Mouse (Mus musculus) erythroblast, embryonic 14.5 days (primary cell): ENCODE data around the gene Ttc17. TPM values are rescaled to one million over a fixed set of nuclear protein-coding genes. Genes with fewer than 3 reads are reported as not detected.
"Not testable (repeated sequence)": the region's sequence is repeated elsewhere in the genome, so short reads cannot be mapped to it uniquely, and the experiment has no call there.

Experiments
- H3K27me3 ChIP-seq: 2 replicates; pipeline ENCODE4 v1.6.1; 2012; ENCODE audit warnings: inconsistent platforms; ENCODE audit not compliant: control insufficient read depth
- H3K36me3 ChIP-seq: 2 replicates; pipeline ENCODE4 v1.6.1; 2012; ENCODE audit warnings: mild to moderate bottlenecking, inconsistent platforms; ENCODE audit not compliant: control insufficient read depth
- H3K4me1 ChIP-seq: 2 replicates; pipeline ENCODE4 v1.6.1; 2012; ENCODE audit warnings: inconsistent platforms; ENCODE audit not compliant: control insufficient read depth
- H3K4me3 ChIP-seq: replicated peaks from 2 replicates; pipeline ENCODE3; 2012; ENCODE audit warnings: moderate library complexity, mild to moderate bottlenecking, inconsistent platforms
- H3K9me3 ChIP-seq: 2 replicates; pipeline ENCODE4 v1.6.1; 2012; ENCODE audit warnings: low read length, inconsistent platforms, mixed read lengths; ENCODE audit not compliant: control insufficient read depth
- GATA1 ChIP-seq: IDR thresholded peaks from 2 replicates; pipeline ENCODE4 v1.6.1; 2012; ENCODE audit warnings: low read length, inconsistent platforms, mixed read lengths
- TAL1 ChIP-seq: IDR thresholded peaks from 3 replicates; pipeline ENCODE4 v1.6.1; 2012; ENCODE audit warnings: low read length, inconsistent platforms, mixed read lengths
- polyA plus RNA-seq: library from polyadenylated mRNA; stranded (reverse); fragments of >175 nt; gene quantifications from 2 replicates; pipeline ENCODE4 v1.2.3, GENCODE M21; 2012

The Ttc17 gene
- polyA plus RNA-seq, 1 experiment: 0.14 TPM

DNA sequence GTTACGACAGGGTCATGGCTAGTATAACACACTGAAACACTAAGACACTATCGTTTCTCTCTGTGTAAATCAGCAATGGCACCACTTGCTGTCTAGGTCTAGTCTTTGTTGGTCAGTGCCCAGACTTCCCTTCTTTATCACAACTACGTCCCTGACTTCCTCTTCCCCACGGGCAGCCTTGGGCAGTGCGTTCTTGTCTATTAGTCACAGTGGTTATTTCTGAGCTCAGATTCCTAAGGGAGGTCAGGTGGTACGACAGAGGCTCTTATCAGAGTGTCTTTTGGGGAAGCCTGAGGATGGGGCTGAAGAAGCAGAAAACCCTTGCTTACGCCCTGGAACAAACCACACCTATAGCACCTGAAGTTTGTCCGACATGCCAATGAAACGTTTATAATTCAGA lies 17.5 kb downstream of the Ttc17 start:
- Histone ChIP-seq H3K9me3 (peaks cover 7% of the 10 kb centered on the region), H3K27me3 (no peaks in the 10 kb centered on the region), H3K4me1 (no peaks in the 10 kb centered on the region; the same call in 1 of the 2 replicates), H3K4me3 (no peak overlapping the region), H3K36me3 (peaks cover 28% of the 10 kb centered on the region)
- TF ChIP-seq TAL1: no peak
- no peak for TF ChIP-seq GATA1

DNA sequence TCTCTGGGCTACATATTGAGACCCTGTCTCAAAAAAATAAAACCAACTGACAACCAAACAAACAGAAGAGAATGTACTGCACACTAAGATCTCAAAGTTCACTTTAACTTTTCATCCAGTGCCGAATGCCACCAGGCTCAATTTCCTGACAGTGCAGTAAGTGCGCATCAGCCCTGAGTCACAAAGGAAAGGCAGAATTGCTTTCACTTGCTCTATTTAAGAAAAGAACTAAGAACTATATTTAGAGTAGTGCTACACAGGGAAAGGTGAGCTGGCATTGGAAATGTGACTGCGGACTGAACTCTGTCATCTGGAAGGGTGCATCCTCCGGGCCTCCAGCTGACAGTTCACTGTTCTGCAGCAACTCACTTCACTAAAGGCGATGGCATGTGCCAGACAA lies 18.6 kb downstream of the Ttc17 start:
- Histone ChIP-seq H3K27me3 (no peaks in the 10 kb centered on the region), H3K36me3 (peaks cover 30% of the 10 kb centered on the region), H3K9me3 (peaks cover 7% of the 10 kb centered on the region), H3K4me1 (no peaks in the 10 kb centered on the region; the same call in 1 of the 2 replicates), H3K4me3 (no peak overlapping the region)
- TF ChIP-seq GATA1 (no peak), TAL1 (no peak)

DNA sequence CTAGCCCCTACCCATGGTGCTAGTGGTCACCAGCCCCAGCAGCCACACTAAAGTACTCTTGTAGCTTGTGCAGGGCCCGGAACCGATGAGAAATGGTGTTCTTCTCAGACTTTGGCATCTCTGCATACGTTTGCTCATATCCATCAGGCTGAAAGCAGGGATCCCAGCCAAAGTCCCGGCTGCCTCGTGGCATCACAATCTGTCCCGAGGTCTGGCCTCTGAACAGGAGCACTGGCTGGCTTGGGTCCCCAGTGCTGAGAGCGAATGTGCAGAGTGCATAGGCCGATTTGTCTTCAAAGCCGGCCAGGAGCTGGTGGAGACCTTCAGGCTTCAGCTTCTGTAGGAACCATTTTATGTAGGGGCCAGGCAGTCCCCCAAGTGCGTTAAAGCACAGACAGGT lies 22.0 kb downstream of the Ttc17 start:
- not testable (repeated sequence) for H3K4me3 ChIP-seq, H3K4me1 ChIP-seq, H3K27me3 ChIP-seq, H3K9me3 ChIP-seq
- peaks cover 30% of the 10 kb centered on the region for H3K36me3 ChIP-seq

DNA sequence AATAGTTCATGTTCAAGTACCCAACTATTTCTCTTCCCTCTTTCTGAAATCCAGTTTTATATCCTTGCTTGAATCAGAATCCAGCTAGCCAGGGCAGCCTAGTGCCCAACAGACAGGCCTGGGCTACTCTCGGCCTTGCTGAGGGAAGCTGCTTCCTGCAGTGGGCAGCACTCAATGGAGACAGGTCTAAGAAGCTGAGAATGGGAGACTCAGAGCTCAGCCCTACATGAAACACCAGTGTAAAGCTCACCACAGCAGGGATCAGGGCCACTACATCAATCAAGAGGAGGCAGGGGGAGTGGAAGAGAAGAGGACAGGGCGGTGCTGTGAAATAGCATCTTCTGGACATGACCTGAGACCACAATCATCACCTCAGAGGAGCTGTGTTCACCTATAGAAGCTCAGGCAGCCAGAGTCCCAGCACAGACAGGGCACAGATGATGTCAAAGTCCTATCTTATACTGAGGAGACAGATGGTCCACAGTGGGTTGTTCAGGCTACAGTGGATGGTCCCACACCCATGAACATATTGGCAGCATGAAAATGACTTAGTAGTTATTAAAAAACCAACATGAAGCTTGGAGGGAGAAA lies 25.3 kb downstream of the Ttc17 start:
- H3K4me1 ChIP-seq: no peaks in the 10 kb centered on the region
- peaks cover 46% of the 10 kb centered on the region for H3K36me3 ChIP-seq
- TF ChIP-seq TAL1 (no peak), GATA1 (no peak)
- no peaks in the 10 kb centered on the region for H3K27me3 ChIP-seq
- no peaks in the 10 kb centered on the region for H3K9me3 ChIP-seq
- no peak overlapping the region for H3K4me3 ChIP-seq

DNA sequence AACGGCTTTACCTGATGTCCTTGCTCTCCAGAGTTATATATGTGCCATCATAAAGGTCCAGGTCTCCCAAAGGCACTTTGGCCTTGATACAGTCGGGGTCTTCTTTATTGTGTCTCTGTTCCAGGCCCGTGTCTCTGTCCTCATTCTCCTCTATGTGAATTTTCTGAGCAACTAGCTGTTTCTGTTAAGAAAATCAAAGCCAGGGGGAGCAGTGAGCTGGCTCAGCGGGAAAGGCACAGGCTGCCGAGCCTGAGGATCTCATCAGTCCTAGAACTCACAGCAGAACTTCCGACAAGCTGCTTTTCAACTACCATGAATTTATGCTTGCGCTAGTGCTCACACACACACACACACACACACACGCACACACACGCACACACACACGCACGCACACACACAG lies 27.8 kb downstream of the Ttc17 start:
- Histone ChIP-seq H3K4me3 (no peak overlapping the region), H3K9me3 (no peaks in the 10 kb centered on the region), H3K36me3 (peaks cover 53% of the 10 kb centered on the region), H3K4me1 (no peaks in the 10 kb centered on the region), H3K27me3 (no peaks in the 10 kb centered on the region)
- TF ChIP-seq GATA1: no peak
- no peak for TF ChIP-seq TAL1

DNA sequence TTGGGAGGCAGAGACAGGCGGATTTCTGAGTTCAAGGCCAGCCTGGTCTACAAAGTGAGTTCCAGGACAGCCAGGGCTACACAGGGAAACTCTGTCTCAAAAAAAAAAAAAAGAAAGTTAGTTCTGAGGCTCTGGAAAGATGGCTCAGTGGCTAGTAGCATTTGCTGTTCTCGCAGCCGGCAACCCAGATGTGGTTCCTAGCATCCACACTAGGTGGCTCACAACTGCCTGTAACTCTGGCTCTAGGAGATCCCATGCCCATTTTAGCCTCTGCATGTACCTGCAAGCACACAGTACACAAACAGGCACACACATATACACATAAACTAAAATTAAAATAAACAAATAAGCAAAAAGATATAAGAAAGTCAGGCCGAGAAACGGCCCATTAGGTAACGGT lies 35.4 kb downstream of the Ttc17 start:
- peaks cover 71% of the 10 kb centered on the region for H3K36me3 ChIP-seq

DNA sequence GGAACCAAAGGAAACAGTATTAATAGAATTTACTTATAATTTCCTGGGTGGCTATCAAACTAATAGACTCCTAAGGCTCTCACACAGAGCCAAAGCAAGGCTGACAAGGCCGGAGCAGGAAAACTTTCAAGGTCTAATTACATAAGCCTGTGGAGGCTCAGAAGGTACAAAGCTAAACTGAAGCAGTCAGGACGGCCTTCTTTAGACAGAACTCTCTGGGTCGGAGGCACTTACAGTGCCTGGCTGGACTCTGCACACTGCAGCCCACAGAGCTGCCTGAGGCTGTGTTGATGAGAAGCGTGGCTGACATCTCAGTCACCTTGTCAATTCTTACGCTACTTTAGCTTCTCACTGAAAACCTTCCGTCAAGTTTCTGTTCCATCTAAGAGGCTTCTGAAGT lies 42.7 kb downstream of the Ttc17 start:
- no peaks in the 10 kb centered on the region for H3K27me3 ChIP-seq
- no peak overlapping the region for H3K4me3 ChIP-seq
- H3K4me1 ChIP-seq: no peaks in the 10 kb centered on the region
- peaks cover 69% of the 10 kb centered on the region for H3K36me3 ChIP-seq
- TF ChIP-seq GATA1: no peak
- no peak for TF ChIP-seq TAL1
- H3K9me3 ChIP-seq: no peaks in the 10 kb centered on the region; the same call in 1 of the 2 replicates

More for the DNA sequence above, 35.4 kb downstream of the Ttc17 start:
- Histone ChIP-seq H3K9me3 (no peaks in the 10 kb centered on the region), H3K27me3 (no peaks in the 10 kb centered on the region), H3K4me1 (no peaks in the 10 kb centered on the region), H3K4me3 (no peak overlapping the region)
- no peak for TF ChIP-seq TAL1
- TF ChIP-seq GATA1: no peak

DNA sequence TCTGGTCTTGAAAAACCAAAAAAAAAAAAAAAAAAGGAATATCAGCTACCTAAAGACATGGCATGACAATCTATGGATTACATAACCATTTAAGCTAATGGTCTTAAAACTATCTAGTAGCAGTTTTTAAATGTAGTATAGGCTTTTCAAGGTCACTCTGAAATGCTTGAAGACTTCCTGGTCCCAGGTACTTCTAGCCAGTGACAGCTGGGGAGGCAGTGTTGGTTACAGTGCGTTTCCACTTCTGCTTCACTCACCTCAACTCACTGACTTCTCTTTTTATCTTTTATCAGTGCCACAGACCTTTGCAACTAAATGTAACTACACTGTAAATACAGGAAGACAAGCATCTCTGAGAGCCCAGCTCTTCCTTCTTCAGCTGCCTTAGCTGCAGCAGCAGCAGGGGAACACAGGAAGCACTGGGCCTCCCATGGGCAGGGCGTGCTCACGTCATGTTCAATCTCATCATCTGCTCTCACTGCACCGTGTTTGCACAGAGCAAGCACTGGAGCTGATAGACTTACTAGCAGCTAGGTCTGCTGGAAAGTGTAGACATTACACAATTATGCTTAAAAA lies 46.0 kb downstream of the Ttc17 start:
- no peak for TF ChIP-seq TAL1
- no peak for TF ChIP-seq GATA1
- peaks cover 76% of the 10 kb centered on the region for H3K36me3 ChIP-seq
- H3K4me3 ChIP-seq: no peak overlapping the region
- no peaks in the 10 kb centered on the region for H3K27me3 ChIP-seq
- H3K9me3 ChIP-seq: no peaks in the 10 kb centered on the region; the same call in 1 of the 2 replicates
- no peaks in the 10 kb centered on the region for H3K4me1 ChIP-seq

DNA sequence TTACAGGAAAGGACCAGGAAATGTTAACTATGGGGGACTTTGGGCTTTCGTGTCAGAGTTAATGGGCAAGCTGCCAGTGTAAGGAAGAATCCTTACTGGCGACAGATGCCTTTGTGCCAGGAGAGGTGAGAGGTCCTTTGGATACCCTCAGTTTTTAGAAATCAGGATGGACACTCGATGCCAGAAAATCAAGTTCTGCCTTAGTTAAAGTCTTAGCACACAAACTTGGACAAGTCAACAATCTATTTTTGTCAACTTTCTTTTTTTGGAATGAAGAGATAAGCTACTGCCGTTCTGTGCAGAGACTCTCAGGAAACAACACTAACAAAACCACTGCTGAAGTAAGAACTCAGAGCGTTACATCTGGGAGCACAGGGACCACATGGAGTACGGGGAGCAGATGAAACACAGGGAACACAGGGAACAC lies 58.3 kb downstream of the Ttc17 start:
- Histone ChIP-seq H3K4me1 (no peaks in the 10 kb centered on the region), H3K4me3 (no peak overlapping the region), H3K36me3 (peaks cover 10% of the 10 kb centered on the region), H3K27me3 (no peaks in the 10 kb centered on the region), H3K9me3 (no peaks in the 10 kb centered on the region)
- TF ChIP-seq TAL1: no peak

DNA sequence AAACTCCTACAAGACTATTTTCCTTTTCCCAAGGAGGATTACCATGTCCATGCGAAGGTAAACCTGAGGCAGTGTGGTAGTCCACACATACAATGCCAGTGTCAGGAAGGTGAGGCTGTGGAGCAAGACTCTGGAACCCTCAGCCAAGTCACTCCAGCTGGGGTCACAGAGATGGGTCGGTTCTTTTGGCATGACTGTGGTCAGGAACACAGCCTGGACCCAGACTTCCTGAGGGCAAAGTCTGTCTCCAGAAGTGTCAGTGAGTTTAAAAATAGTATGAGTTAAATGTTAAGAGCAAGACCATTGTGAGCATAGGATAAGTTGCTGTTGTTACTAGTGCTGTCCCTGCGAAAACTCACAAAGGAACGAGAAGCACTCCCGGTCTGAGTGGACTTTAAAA lies 59.7 kb downstream of the Ttc17 start:
- Histone ChIP-seq H3K27me3 (no peaks in the 10 kb centered on the region), H3K9me3 (no peaks in the 10 kb centered on the region), H3K4me3 (no peak overlapping the region), H3K36me3 (peaks cover 20% of the 10 kb centered on the region), H3K4me1 (no peaks in the 10 kb centered on the region)
- no peak for TF ChIP-seq GATA1
- no peak for TF ChIP-seq TAL1
